Mouse (Mus musculus): ENCODE data around the gene Mical1. TPM values are rescaled to one million over a fixed set of nuclear protein-coding genes. Genes with fewer than 3 reads are reported as not detected.

The Mical1 gene
- total and polyA plus RNA-seq, 3 experiments, result 23.0 to 67.4 (median 36.3) TPM

GRCm38 (mm10) chr10:41514301-41514700, 38.2 kb downstream of the Mical1 start:
- H3K27me3 ChIP-seq (replicated peaks), result no peaks in the 10 kb centered on the region
- no peaks in the 10 kb centered on the region for H3K9me3 ChIP-seq (replicated peaks; ENCODE audit: low read length)
- no peak overlapping the region for H3K9ac ChIP-seq (ENCODE audit: insufficient read depth, low read depth)
- no peak overlapping the region for H3K27ac ChIP-seq (ENCODE audit: insufficient read depth, low read depth)
- in situ Hi-C loops (cut with MboI; ENCODE audit: low pct_ligation_motif_present, low pct_unique_long_range_greater_than_20kb, low sequenced_read_pairs), result loop anchor here (5.0 to 25.0 kb wide), 3 partner anchors 298 to 783 kb away; partner anchors contain the start of genes Cep57l1 and Sesn1
- no peak for DNase-seq (ENCODE audit: extremely low read depth)
- no peak overlapping the region for H3K4me2 ChIP-seq (ENCODE audit: insufficient read depth, low read depth, poor library complexity, severe bottlenecking)
- H3K36me3 ChIP-seq (replicated peaks in 1 of 2; ENCODE audit: control insufficient read depth in 1 of 2, insufficient read depth in 1 of 2, low read length in 1 of 2), result no peaks in the 10 kb centered on the region
- H3K4me1 ChIP-seq (ENCODE audit: control insufficient read depth in 1 of 2, insufficient read depth in 2 of 2), result peaks cover 5 to 25% of the 10 kb centered on the region in 2 experiments
- no peak overlapping the region for H3K4me3 ChIP-seq (replicated peaks in 1 of 3; ENCODE audit: low read depth in 2 of 3, low read length in 2 of 3, poor library complexity in 1 of 3)
- no peaks in the 10 kb centered on the region for H3K79me2 ChIP-seq (replicated peaks; ENCODE audit: control insufficient read depth, extremely low read depth, insufficient read depth, poor library complexity, severe bottlenecking)
- no peak for TF ChIP-seq HCFC1 (IDR thresholded peaks at IDR 0.05; ENCODE audit: low read depth, low read length)
- no peak for TF ChIP-seq MAZ (IDR thresholded peaks at IDR 0.05; ENCODE audit: low read depth, low read length)
- no peak for TF ChIP-seq UBTF (IDR thresholded peaks at IDR 0.05; ENCODE audit: low read depth, low read length)
- TF ChIP-seq MEF2A (IDR thresholded peaks at IDR 0.05; ENCODE audit: borderline replicate concordance, low read depth, low read length), result no peak
- no peak for TF ChIP-seq USF2 (conservative IDR thresholded peaks at IDR 0.05; ENCODE audit: low read depth, low read length)
- no peak for TF ChIP-seq ZMIZ1 (IDR thresholded peaks at IDR 0.05; ENCODE audit: low read depth, low read length)
- TF ChIP-seq USF1 (IDR thresholded peaks at IDR 0.05; ENCODE audit: low read depth, low read length), result no peak
- TF ChIP-seq CTCF (conservative IDR thresholded peaks at IDR 0.05 in 1 of 2, IDR thresholded peaks at IDR 0.05 in 1 of 2; ENCODE audit: low read depth in 2 of 2, low read length in 2 of 2), result no peak
- no peak for TF ChIP-seq POLR2A (IDR thresholded peaks at IDR 0.05; ENCODE audit: low read depth, low read length)
- TF ChIP-seq POLR2AphosphoS2 (IDR thresholded peaks at IDR 0.05; ENCODE audit: low read depth, low read length), result no peak
- no peak for TF ChIP-seq E2F4 (IDR thresholded peaks at IDR 0.05; ENCODE audit: insufficient replicate concordance, low read depth, low read length)
- TF ChIP-seq RAD21 (IDR thresholded peaks at IDR 0.05; ENCODE audit: low read depth, low read length), result no peak
- TF ChIP-seq ELF1 (IDR thresholded peaks at IDR 0.05; ENCODE audit: low read depth, low read length), result no peak
- no peak for TF ChIP-seq IRF4 (IDR thresholded peaks at IDR 0.05; ENCODE audit: low read depth, low read length)
- no peak for TF ChIP-seq EP300 (IDR thresholded peaks at IDR 0.05; ENCODE audit: low read length)
- TF ChIP-seq ETS1 (conservative IDR thresholded peaks at IDR 0.05; ENCODE audit: low read depth, low read length), result no peak
- TF ChIP-seq SIN3A (IDR thresholded peaks at IDR 0.05; ENCODE audit: low read length), result no peak
- TF ChIP-seq ZC3H11A (IDR thresholded peaks at IDR 0.05; ENCODE audit: low read depth, low read length), result no peak
- TF ChIP-seq MYC (IDR thresholded peaks at IDR 0.05; ENCODE audit: low read depth, low read length), result no peak
- dilution Hi-C loops (cut with MboI; ENCODE audit: extremely low pct_ligation_motif_present, extremely low pct_unique_long_range_greater_than_20kb, low sequenced_read_pairs), result no loop called here

GRCm38 (mm10) chr10:41514921-41515320, 38.8 kb downstream of the Mical1 start:
- Histone ChIP-seq H3K9me3 (replicated peaks; ENCODE audit: low read length) (no peaks in the 10 kb centered on the region), H3K4me1 (ENCODE audit: control insufficient read depth in 1 of 2, insufficient read depth in 2 of 2) (peaks cover 5 to 25% of the 10 kb centered on the region in 2 experiments), H3K79me2 (replicated peaks; ENCODE audit: control insufficient read depth, extremely low read depth, insufficient read depth, poor library complexity, severe bottlenecking) (0 out of 2 replicates have a peak, but pooled peaks cover 5% of the 10 kb centered on the region), H3K27ac (ENCODE audit: insufficient read depth, low read depth) (no peak overlapping the region), H3K4me3 (replicated peaks in 1 of 3; ENCODE audit: low read depth in 2 of 3, low read length in 2 of 3, poor library complexity in 1 of 3) (no peak overlapping the region), H3K9ac (ENCODE audit: insufficient read depth, low read depth) (no peak overlapping the region), H3K27me3 (replicated peaks) (no peaks in the 10 kb centered on the region), H3K36me3 (replicated peaks in 1 of 2; ENCODE audit: control insufficient read depth in 1 of 2, insufficient read depth in 1 of 2, low read length in 1 of 2) (no peaks in the 10 kb centered on the region), H3K4me2 (ENCODE audit: insufficient read depth, low read depth, poor library complexity, severe bottlenecking) (no peak overlapping the region)
- dilution Hi-C loops (cut with MboI; ENCODE audit: extremely low pct_ligation_motif_present, extremely low pct_unique_long_range_greater_than_20kb, low sequenced_read_pairs), result no loop called here
- TF ChIP-seq CTCF (conservative IDR thresholded peaks at IDR 0.05 in 1 of 2, IDR thresholded peaks at IDR 0.05 in 1 of 2; ENCODE audit: low read depth in 2 of 2, low read length in 2 of 2), result peak in 1 of 2 experiments; percentile 9; a peak in 1 of 4 replicates
- TF ChIP-seq BHLHE40 (IDR thresholded peaks at IDR 0.05; ENCODE audit: low read depth, low read length), result peak; percentile 9; the same call in 1 of the 2 replicates
- peak; percentile 33; the same call in 1 of the 2 replicates for TF ChIP-seq JUND (conservative IDR thresholded peaks at IDR 0.05; ENCODE audit: low read depth, low read length)
- TF ChIP-seq USF1 (IDR thresholded peaks at IDR 0.05; ENCODE audit: low read depth, low read length), result no peak
- TF ChIP-seq JUN (IDR thresholded peaks at IDR 0.05; ENCODE audit: insufficient read depth, low read depth, low read length), result peak; percentile 51; the same call in 1 of the 2 replicates
- peak; percentile 68; the same call in 1 of the 2 replicates for TF ChIP-seq IRF4 (IDR thresholded peaks at IDR 0.05; ENCODE audit: low read depth, low read length)
- TF ChIP-seq MEF2A (IDR thresholded peaks at IDR 0.05; ENCODE audit: borderline replicate concordance, low read depth, low read length), result 0 out of 2 replicates have a peak, but pooled peaks have one; percentile 43
- 0 out of 2 replicates have a peak, but pooled peaks have one; percentile 27 for TF ChIP-seq TCF12 (IDR thresholded peaks at IDR 0.05; ENCODE audit: low read depth, low read length)
- peak; percentile 56 for TF ChIP-seq ETS1 (conservative IDR thresholded peaks at IDR 0.05; ENCODE audit: low read depth, low read length)
- TF ChIP-seq EP300 (IDR thresholded peaks at IDR 0.05; ENCODE audit: low read length), result peak; percentile 66
- TF ChIP-seq RAD21 (IDR thresholded peaks at IDR 0.05; ENCODE audit: low read depth, low read length), result no peak; the same call in 1 of the 2 replicates
- TF ChIP-seq ELF1 (IDR thresholded peaks at IDR 0.05; ENCODE audit: low read depth, low read length), result no peak
- DNase-seq (ENCODE audit: extremely low read depth), result peak; percentile 74
- in situ Hi-C loops (cut with MboI; ENCODE audit: low pct_ligation_motif_present, low pct_unique_long_range_greater_than_20kb, low sequenced_read_pairs), result loop anchor here (5.0 to 25.0 kb wide), 4 partner anchors 167 to 782 kb away; partner anchors contain the start of genes Cep57l1 and Sesn1

Data from CH12.LX (cell line).